Mouse (Mus musculus): ENCODE results near the gene Ceacam16. TPM values are rescaled to one million over a fixed set of nuclear protein-coding genes. Genes with fewer than 3 reads are reported as not detected.
A peak's percentile ranks its signal among the peaks of the same experiment; 100 is the strongest.

The Ceacam16 gene
- total RNA-seq, 1 experiment: 0.71 TPM

DNA sequence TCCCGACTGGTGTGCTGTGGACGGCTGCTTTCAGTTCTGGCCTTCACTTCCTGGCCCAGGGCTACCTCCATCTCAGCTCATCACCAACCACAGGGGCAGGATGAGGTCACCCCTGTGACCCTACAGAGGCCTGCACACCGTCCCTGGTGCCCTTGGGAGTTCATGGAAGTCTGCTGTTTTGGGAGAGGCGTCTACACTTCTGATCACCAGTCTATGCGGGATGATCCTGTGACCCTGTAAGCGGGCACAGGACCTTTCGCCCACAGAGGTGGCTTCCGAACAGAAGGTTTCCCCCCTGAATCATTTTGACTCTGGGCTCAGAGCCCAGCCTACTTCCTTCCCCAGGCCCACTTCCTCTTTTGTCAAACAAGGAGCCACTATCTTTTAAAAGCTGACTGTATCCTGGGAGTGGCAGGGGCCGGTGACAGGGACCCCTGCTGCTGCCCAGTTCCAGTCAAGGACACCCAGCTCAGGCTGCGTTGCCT is 10.1 kb upstream of the Ceacam16 start:
- TF ChIP-seq HCFC1 (IDR thresholded peaks at IDR 0.05; ENCODE audit: borderline replicate concordance, insufficient read depth, low read length): no peak
- TF ChIP-seq ZC3H11A (IDR thresholded peaks at IDR 0.05; ENCODE audit: borderline replicate concordance, low read depth, low read length): no peak
- no peak for TF ChIP-seq CHD2 (IDR thresholded peaks at IDR 0.05; ENCODE audit: low read depth, low read length)
- TF ChIP-seq ZNF384 (IDR thresholded peaks at IDR 0.05; ENCODE audit: low read depth, low read length): no peak
- no peak for TF ChIP-seq MAFK (IDR thresholded peaks at IDR 0.05; ENCODE audit: insufficient read depth, low read depth, low read length)
- Histone ChIP-seq H3K27ac (ENCODE audit: insufficient read depth, low read depth, low read length, poor library complexity, severe bottlenecking) (no peak overlapping the region), H3K36me3 (ENCODE audit: control insufficient read depth, insufficient read depth, low read length, poor library complexity, severe bottlenecking) (no peaks in the 10 kb centered on the region), H3K9me3 (ENCODE audit: control insufficient read depth, insufficient read depth, low read depth, low read length) (no peaks in the 10 kb centered on the region), H3K4me3 (ENCODE audit: insufficient read depth in 1 of 2, low read depth in 1 of 2, low read length in 2 of 2, poor library complexity in 1 of 2, severe bottlenecking in 1 of 2) (no peak overlapping the region), H3K9ac (ENCODE audit: insufficient read depth, low read depth, low read length, poor library complexity, severe bottlenecking) (peak overlapping the region; percentile 4), H3K4me1 (ENCODE audit: control insufficient read depth in 2 of 2, insufficient read depth in 2 of 2, low read length in 2 of 2, poor library complexity in 1 of 2) (peaks cover 0 to 13% of the 10 kb centered on the region in 2 experiments; a peak in 2 of 4 replicates)
- DNase-seq (ENCODE audit: low read depth, low spot score): no peak
- in situ Hi-C loops (cut with MboI; ENCODE audit: low sequenced_read_pairs in 2 of 2, unreplicated experiment in 2 of 2): loop anchor here (5.0 to 10.0 kb wide), 4 partner anchors 66 to 124 kb away; partner anchors contain the start of gene Ceacam20 (in 1 of the 2)

DNA sequence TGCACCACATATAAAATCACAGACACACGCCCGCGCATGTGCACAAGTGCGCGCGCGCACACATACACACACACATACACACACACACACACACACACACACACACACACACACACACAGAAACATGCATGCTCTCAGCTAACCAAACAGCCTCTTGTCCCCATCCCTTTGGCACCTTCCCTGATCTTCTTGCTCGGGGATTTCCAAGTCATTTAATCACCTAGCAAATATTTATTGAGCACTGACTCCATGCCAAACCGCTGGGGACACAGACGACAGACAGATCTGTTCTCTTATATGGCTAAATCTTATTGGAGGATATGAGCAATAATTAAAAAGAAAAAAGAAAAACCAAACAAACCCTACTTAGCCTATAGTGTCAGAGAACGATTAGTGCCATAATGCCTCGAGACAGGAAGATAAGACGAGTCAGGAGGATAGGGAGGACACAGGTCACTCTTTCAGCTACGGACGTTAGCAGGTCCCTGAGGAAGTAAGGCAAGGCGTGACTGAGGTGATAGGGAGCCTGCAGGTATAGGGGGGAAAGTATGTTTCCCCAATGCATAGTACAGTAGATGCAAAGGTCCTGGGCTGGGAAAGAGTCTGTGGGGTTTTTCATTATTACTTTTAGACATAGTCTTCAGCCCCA is 6.8 kb upstream of the Ceacam16 start:
- Histone ChIP-seq H3K27ac (ENCODE audit: insufficient read depth, low read depth, low read length, poor library complexity, severe bottlenecking) (no peak overlapping the region), H3K4me1 (ENCODE audit: control insufficient read depth in 2 of 2, insufficient read depth in 2 of 2, low read length in 2 of 2, poor library complexity in 1 of 2) (peaks cover 0 to 19% of the 10 kb centered on the region in 2 experiments; a peak in 2 of 4 replicates), H3K9ac (ENCODE audit: insufficient read depth, low read depth, low read length, poor library complexity, severe bottlenecking) (no peak overlapping the region), H3K9me3 (ENCODE audit: control insufficient read depth, insufficient read depth, low read depth, low read length) (no peaks in the 10 kb centered on the region), H3K36me3 (ENCODE audit: control insufficient read depth, insufficient read depth, low read length, poor library complexity, severe bottlenecking) (no peaks in the 10 kb centered on the region), H3K4me3 (ENCODE audit: insufficient read depth in 1 of 2, low read depth in 1 of 2, low read length in 2 of 2, poor library complexity in 1 of 2, severe bottlenecking in 1 of 2) (no peak overlapping the region)
- in situ Hi-C loops (cut with MboI; ENCODE audit: low sequenced_read_pairs in 2 of 2, unreplicated experiment in 2 of 2): no loop called here
- no peak for DNase-seq (ENCODE audit: low read depth, low spot score)
- TF ChIP-seq ZNF384 (IDR thresholded peaks at IDR 0.05; ENCODE audit: low read depth, low read length): no peak
- no peak for TF ChIP-seq CHD2 (IDR thresholded peaks at IDR 0.05; ENCODE audit: low read depth, low read length)
- TF ChIP-seq HCFC1 (IDR thresholded peaks at IDR 0.05; ENCODE audit: borderline replicate concordance, insufficient read depth, low read length): no peak
- no peak for TF ChIP-seq ZC3H11A (IDR thresholded peaks at IDR 0.05; ENCODE audit: borderline replicate concordance, low read depth, low read length)
- no peak for TF ChIP-seq MAFK (IDR thresholded peaks at IDR 0.05; ENCODE audit: insufficient read depth, low read depth, low read length)

DNA sequence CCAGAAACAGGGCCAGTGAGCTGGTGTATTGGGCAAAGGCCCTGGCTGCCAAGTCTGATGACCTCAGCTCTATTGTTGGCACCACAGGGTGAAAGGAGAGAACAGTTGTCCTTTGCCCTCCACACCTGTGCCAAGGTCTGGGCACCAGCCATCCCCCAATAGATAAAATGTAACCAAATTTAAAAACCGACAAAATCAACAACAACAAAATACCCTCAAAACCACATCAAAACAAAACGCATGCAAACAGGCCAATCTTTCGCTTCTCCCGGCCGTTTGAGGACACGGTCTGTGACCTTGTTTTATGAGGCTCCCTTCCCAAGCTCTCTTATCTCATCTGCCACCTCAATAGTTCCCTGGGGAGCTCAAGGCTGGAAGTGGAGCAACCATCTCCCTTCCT is 5.4 kb upstream of the Ceacam16 start:
- Histone ChIP-seq H3K4me3 (ENCODE audit: insufficient read depth in 1 of 2, low read depth in 1 of 2, low read length in 2 of 2, poor library complexity in 1 of 2, severe bottlenecking in 1 of 2) (no peak overlapping the region), H3K4me1 (ENCODE audit: control insufficient read depth in 2 of 2, insufficient read depth in 2 of 2, low read length in 2 of 2, poor library complexity in 1 of 2) (peaks cover 0 to 14% of the 10 kb centered on the region in 2 experiments; a peak in 2 of 4 replicates), H3K9ac (ENCODE audit: insufficient read depth, low read depth, low read length, poor library complexity, severe bottlenecking) (no peak overlapping the region), H3K9me3 (ENCODE audit: control insufficient read depth, insufficient read depth, low read depth, low read length) (no peaks in the 10 kb centered on the region), H3K27ac (ENCODE audit: insufficient read depth, low read depth, low read length, poor library complexity, severe bottlenecking) (no peak overlapping the region), H3K36me3 (ENCODE audit: control insufficient read depth, insufficient read depth, low read length, poor library complexity, severe bottlenecking) (no peaks in the 10 kb centered on the region)
- in situ Hi-C loops (cut with MboI; ENCODE audit: low sequenced_read_pairs in 2 of 2, unreplicated experiment in 2 of 2): no loop called here
- no peak for TF ChIP-seq HCFC1 (IDR thresholded peaks at IDR 0.05; ENCODE audit: borderline replicate concordance, insufficient read depth, low read length)
- no peak for TF ChIP-seq ZNF384 (IDR thresholded peaks at IDR 0.05; ENCODE audit: low read depth, low read length)
- TF ChIP-seq CHD2 (IDR thresholded peaks at IDR 0.05; ENCODE audit: low read depth, low read length): no peak
- no peak for TF ChIP-seq ZC3H11A (IDR thresholded peaks at IDR 0.05; ENCODE audit: borderline replicate concordance, low read depth, low read length)
- no peak for TF ChIP-seq MAFK (IDR thresholded peaks at IDR 0.05; ENCODE audit: insufficient read depth, low read depth, low read length)
- DNase-seq (ENCODE audit: low read depth, low spot score): no peak

DNA sequence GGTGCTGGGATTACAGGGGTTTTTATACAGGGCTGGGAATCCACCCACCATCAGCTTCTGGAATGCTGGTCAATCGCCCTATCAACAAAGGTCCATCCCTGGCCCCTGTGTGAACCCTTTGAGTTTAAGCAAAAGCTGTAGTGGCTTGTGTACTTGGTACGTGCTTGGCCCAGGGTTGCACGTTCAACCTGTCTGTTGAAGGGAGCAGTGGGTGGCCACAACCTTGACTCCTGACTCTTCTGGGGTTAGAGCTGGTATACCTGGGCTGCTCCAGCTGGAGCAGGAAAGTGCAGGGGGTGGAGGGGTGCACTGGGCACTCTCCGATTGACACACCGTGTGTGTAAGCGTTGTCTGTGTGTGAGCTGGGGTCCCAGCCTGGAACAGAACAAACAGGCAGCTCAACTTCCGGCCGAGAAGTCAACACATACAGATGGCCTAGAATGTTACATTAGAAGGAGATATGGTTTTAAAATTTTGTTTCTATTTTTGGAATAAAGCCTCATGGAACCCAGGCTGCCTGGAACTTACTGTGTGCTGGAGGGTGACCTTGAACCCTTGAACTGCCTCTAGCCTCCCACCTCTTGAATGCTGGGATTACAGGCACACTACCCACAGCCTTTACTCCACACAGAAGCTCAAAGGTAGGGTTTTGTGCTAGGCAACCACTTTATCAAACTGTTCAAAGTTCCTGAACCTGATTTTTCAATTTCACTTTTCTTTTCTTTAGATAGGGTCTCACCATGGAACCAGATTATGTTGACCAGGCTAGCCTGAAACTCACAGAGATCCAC is 4.3 kb upstream of the Ceacam16 start:
- H3K36me3 ChIP-seq (ENCODE audit: control insufficient read depth, insufficient read depth, low read length, poor library complexity, severe bottlenecking): no peaks in the 10 kb centered on the region
- H3K4me1 ChIP-seq (ENCODE audit: control insufficient read depth in 2 of 2, insufficient read depth in 2 of 2, low read length in 2 of 2, poor library complexity in 1 of 2): peaks cover 0 to 8% of the 10 kb centered on the region in 2 experiments; a peak in 1 of 4 replicates
- DNase-seq (ENCODE audit: low read depth, low spot score): no peak
- no peak overlapping the region for H3K27ac ChIP-seq (ENCODE audit: insufficient read depth, low read depth, low read length, poor library complexity, severe bottlenecking)
- in situ Hi-C loops (cut with MboI; ENCODE audit: low sequenced_read_pairs in 2 of 2, unreplicated experiment in 2 of 2): no loop called here
- TF ChIP-seq MAFK (IDR thresholded peaks at IDR 0.05; ENCODE audit: insufficient read depth, low read depth, low read length) (no peak), HCFC1 (IDR thresholded peaks at IDR 0.05; ENCODE audit: borderline replicate concordance, insufficient read depth, low read length) (no peak), ZC3H11A (IDR thresholded peaks at IDR 0.05; ENCODE audit: borderline replicate concordance, low read depth, low read length) (no peak), CHD2 (IDR thresholded peaks at IDR 0.05; ENCODE audit: low read depth, low read length) (no peak), ZNF384 (IDR thresholded peaks at IDR 0.05; ENCODE audit: low read depth, low read length) (no peak)
- no peaks in the 10 kb centered on the region for H3K9me3 ChIP-seq (ENCODE audit: control insufficient read depth, insufficient read depth, low read depth, low read length)
- H3K4me3 ChIP-seq (ENCODE audit: insufficient read depth in 1 of 2, low read depth in 1 of 2, low read length in 2 of 2, poor library complexity in 1 of 2, severe bottlenecking in 1 of 2): no peak overlapping the region
- H3K9ac ChIP-seq (ENCODE audit: insufficient read depth, low read depth, low read length, poor library complexity, severe bottlenecking): no peak overlapping the region

Measured in ES-E14 (cell line).